Mouse (Mus musculus): Measurements from ENCODE around the gene Dock2.
"Not testable (repeated sequence)": the region's sequence is repeated elsewhere in the genome, so short reads cannot be mapped to it uniquely, and the experiment has no call there.

The Dock2 gene

GRCm38 (mm10) chr11:34291304-34291703 is 492.4 kb downstream of the Dock2 start:
- DNase-seq (ENCODE audit: low read depth, low spot score) = no peak

DNA sequence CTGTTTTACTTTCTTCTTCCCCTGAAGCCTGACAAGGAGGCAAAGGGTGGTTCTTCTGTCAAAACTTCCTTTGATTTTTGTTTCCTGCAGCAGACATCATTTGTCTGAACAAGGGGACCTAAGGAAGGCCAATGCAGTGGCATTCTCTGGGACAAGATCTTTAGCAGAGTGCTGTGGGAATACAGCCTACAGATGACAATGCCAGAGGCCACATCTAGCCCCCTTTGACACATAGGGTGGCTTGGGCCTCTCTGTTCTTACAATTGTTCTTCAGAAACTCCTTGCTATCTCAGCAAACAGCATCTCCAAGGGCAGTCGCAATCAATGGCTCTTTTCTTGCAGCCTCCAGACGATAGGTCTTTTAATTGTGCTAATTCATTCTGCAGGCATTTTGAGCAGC is 493.0 kb downstream of the Dock2 start:
- no peak for DNase-seq (ENCODE audit: low read depth, low spot score)

DNA sequence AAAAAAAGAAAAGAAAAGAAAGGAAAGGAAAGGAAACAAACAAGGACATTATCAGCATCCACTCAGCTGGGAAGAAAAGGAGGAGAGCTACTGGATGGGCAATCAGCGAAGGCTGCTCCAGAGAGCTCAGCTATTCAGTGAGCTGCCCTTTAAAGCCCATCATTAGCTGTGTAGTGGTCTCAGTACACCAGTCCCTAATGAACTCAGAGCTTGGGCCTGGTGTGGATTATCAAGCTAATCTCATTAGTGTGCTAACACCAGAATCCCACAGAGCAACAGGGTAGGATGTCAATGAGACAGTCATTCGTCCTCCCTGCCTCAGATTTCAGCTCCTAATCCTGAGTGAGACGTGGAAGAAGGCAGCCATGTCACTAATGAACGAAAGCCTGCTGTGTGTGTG is 493.4 kb downstream of the Dock2 start:
- no peak for DNase-seq (ENCODE audit: low read depth, low spot score)

- no peak for DNase-seq (ENCODE audit: low read depth, low spot score)
Observed at GRCm38 (mm10) chr11:34284124-34284808, 499.4 kb downstream of the Dock2 start.

DNA sequence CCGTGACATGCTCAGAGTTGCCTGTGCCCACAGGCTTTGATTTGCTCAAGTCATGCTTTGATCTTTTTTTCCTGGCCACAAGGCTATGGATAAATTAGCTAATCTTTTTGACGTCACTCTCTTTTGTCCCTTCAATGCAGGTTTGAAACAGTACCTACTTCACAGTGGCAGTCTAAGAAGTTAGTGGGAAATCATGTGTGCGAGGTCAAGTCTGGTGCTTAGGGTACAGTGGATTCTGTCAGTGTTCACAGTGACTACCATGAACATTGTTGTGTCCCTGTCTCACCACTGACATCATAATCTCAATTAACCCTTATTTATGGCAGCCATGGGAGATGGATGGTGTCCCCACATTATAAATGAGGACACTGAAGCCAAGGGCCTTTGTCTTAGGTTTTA is 506.6 kb downstream of the Dock2 start:
- no peak for DNase-seq (ENCODE audit: low read depth, low spot score)

GRCm38 (mm10) chr11:34276363-34277046 is 507.2 kb downstream of the Dock2 start:
- DNase-seq (ENCODE audit: low read depth, low spot score) = peak; percentile 23

DNA sequence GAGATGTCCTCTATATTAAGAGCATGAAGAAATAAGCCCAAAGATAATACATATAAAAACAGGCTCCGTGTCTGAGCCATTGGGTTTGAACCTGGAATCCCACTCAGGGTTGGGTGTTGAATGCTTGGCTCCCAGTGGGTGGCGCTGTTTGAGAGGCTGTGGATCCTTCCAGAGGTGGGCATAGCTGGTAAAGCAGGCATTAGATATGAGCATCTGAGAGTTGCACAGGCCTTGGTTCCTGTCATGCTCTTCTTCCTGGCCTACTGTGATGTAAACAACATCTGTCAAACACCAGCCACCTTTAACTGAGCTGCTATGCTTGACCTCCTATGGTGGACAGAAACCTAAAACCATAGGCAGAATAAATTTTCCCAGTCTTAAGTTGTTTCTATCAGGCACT is 507.8 kb downstream of the Dock2 start:
- DNase-seq (ENCODE audit: low read depth, low spot score) = peak; percentile 20

GRCm38 (mm10) chr11:34272016-34272415 is 511.7 kb downstream of the Dock2 start:
- no peak for DNase-seq (ENCODE audit: low read depth, low spot score)

GRCm38 (mm10) chr11:34264099-34264498 is 519.6 kb downstream of the Dock2 start:
- no peak for DNase-seq (ENCODE audit: low read depth, low spot score)

DNA sequence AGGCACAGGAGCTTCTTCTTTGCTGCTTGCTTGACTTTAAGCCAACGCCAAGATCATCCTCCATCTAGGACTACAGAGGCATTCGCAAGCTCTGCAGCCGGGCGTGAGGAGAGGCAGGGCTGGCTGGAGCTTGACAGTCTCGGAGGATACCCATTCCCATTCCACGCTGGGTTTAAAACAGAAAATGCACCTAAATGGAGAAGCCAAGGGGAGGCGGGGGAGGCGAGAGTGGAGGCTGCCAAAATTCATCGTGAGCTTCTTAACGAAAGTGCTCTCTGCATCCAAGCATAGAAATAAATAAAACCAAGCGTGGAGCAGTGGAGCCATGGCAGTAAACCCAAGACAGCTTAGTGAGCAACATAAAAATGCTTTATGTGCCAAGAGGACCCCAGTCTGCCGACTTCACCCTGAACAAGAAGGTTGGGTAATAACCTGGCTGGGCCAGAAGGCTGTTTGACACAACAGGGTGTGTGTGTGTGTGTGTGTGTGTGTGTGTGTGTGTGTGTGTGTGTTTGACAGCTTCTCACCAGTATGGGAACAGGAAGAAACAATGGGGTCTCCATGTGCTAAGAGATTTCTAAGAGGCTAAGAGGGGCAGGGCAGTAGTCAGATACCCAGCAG is 524.7 kb downstream of the Dock2 start:
- DNase-seq (ENCODE audit: low read depth, low spot score) = no peak

GRCm38 (mm10) chr11:34257548-34258189 is 526.0 kb downstream of the Dock2 start:
- no peak for DNase-seq (ENCODE audit: low read depth, low spot score)

DNA sequence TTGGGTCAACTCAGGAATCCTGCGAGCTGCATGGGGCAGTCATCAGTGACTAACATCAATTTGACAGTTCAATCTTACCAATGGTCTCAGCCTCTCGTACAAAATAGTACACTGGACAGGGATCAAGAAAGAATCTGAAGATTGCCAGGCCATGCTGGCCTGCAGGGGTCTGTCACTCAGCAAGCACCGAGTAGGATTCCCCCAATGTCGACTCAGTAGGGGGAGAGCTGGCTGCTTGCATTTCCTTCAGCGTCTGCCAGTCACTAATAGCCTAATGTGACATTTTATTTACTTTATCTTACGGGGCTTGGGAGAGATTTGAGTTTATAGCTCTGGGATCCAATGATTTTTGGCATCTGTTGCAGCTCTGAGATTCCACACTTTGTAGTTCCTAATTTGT is 540.7 kb downstream of the Dock2 start:
- DNase-seq (ENCODE audit: low read depth, low spot score) = no peak

DNA sequence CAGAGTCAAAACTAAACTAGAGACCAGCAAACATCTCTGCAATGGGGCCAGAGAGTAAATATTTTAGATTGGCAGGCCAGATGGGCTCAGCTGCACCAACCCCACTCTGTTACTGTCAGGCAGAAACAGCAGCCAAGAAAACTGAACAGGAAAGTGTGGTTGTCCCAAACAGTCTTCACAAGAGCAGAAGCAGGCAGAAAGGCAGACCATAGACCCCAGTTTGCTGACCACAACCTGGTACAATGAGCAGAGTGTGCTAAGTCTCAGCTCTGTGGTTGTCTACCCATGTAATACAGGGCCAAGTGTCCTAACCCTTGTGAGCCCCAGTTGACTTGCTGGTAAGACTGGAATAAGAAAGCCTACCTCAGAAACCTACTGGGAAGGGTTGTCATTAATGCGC is 543.4 kb downstream of the Dock2 start:
- DNase-seq (ENCODE audit: low read depth, low spot score) = no peak

- DNase-seq (ENCODE audit: low read depth, low spot score) = no peak
Observed at GRCm38 (mm10) chr11:34239691-34240090, 544.0 kb downstream of the Dock2 start.

DNA sequence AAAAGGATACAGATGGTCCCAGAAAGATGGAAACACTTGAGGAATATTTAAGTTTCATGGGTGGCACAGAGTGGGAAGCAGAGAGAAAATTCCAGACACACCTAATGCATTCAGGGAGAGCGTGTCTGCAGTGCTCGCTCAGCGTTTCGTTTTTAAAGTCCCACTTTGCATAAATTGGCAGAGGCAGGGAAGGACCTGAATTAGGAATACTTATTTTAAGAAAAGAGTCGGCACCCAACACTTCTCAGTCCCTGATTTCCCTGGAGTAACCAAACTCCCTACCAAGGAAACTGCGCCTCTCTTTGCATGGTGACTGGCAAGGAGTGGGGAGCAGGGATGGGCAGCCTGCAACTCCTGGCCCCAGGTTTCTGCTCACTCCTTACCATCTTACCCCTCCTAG is 546.8 kb downstream of the Dock2 start:
- no peak for DNase-seq (ENCODE audit: low read depth, low spot score)

- DNase-seq (ENCODE audit: low read depth, low spot score) = peak; percentile 79
Observed at GRCm38 (mm10) chr11:34236091-34236759, 547.5 kb downstream of the Dock2 start.

DNA sequence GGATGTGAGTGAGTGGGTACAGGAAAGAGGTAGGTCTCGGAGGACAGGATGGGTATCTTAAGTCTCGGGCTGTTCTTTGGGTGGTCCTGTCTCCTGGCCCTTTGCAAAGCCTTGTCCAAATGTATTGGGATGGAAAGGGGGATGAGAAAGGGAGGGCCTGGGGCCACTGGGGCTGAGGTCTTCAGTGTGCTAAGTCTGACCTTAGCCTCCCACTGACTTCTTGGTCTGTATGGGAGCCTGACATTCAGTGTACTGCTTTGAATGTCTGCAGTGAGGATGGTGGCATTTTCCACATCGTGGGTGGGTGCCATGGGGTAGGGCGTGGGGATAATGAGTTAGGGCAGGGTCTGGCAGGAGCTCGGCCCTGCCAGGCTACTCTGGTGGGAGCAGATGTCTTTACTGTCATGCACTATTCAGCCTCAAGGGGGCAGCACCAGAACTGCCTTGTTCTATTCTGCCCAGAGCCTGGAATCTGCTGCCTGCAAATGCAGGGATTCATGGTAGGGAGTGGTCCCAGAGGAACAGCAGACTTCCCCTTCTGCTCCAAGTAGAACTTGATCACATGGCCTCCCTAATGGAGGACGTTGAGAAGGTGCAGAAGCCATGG is 554.8 kb downstream of the Dock2 start:
- peak; percentile 89 for DNase-seq (ENCODE audit: low read depth, low spot score)

- peak; percentile 48 for DNase-seq (ENCODE audit: low read depth, low spot score)
Observed at GRCm38 (mm10) chr11:34227180-34227579, 556.5 kb downstream of the Dock2 start.

- not testable (repeated sequence) for DNase-seq (ENCODE audit: low read depth, low spot score)
Observed at GRCm38 (mm10) chr11:34220596-34220995, 563.1 kb downstream of the Dock2 start.

GRCm38 (mm10) chr11:34212853-34213252 is 570.8 kb downstream of the Dock2 start:
- peak; percentile 58 for DNase-seq (ENCODE audit: low read depth, low spot score)

- no peak for DNase-seq (ENCODE audit: low read depth, low spot score)
Observed at GRCm38 (mm10) chr11:34207989-34208388, 575.7 kb downstream of the Dock2 start, which contains the start of gene Foxi1. Gene Foxi1, minus strand, starts transcription at chr11:34208089.

Measured in ES-CJ7 (cell line).